Mouse (Mus musculus) C2C12 (cell line): ENCODE data around the gene Pla1a.

ENCODE experiments used
- CTCF ChIP-seq: IDR thresholded peaks from one replicate; pipeline ENCODE4 v1.5.1; 2011; ENCODE audit not compliant: control insufficient read depth, insufficient read depth, insufficient read length
- FOSL1 ChIP-seq: IDR thresholded peaks from one replicate; pipeline ENCODE4 v1.8.0; 2011; ENCODE audit warnings: mild to moderate bottlenecking, low read length; ENCODE audit not compliant: poor library complexity, insufficient read depth, severe bottlenecking
- USF1 ChIP-seq: IDR thresholded peaks from one replicate; pipeline ENCODE4 v1.6.1; 2011; ENCODE audit warnings: low read depth, mild to moderate bottlenecking, control low read depth, moderate library complexity

- no peak for TF ChIP-seq CTCF
- no peak for TF ChIP-seq FOSL1
- TF ChIP-seq USF1, result no peak
Observed at GRCm38 (mm10) chr16:38478296-38478695, 45.4 kb upstream of the Pla1a start.
